Mouse (Mus musculus) kidney, adult 2 months (tissue): ENCODE results near the gene Cog8.

Experiments
- CTCF ChIP-seq: fragments of 200-500 bp; conservative IDR thresholded peaks from 2 replicates; pipeline ENCODE4 v1.5.1; 2011; ENCODE audit warnings: low read depth, mild to moderate bottlenecking, control low read depth, low read length, moderate library complexity, mixed read lengths; ENCODE audit not compliant: insufficient read depth, insufficient read length
- POLR2A ChIP-seq: fragments of 200-500 bp; IDR thresholded peaks from one replicate; pipeline ENCODE4 v1.6.1; 2011; ENCODE audit warnings: low read depth, low read length, control low read depth

DNA sequence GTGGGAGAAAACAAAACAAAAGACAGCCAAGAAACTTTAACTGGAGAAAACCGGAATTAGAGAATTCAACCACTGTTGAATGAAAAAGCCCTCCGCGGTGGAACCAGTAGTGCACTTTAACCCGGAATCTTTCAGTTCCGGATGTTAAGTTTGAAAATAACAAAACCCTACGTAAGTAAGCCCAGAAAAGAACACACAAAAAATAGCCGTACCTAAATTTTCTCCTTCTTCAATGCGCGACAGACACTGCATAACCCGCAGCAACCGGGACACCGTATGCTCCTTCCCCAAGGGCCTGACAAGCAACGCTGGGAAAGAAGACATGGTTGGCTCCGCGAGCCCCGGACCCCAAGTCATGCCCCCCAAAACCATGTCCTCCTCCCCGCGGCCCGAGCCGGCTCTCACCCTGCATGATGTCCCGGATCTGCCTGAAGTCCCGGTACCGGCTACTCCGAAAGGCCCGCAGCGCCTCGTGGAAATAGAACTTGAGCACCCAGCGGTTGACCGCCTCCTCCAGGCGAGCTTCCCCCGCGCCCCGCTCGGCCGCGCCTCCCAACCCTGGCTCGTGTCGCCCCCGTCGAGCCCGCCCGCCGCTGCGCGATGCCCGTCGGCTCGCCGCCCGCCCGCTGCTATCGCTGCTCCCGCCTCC is 39.4 kb upstream of the Cog8 start:
- no peak for TF ChIP-seq POLR2A
- no peak for TF ChIP-seq CTCF
